Mouse (Mus musculus) adrenal gland, adult 8-10 months (tissue): Measurements from ENCODE around the gene Cenpl. TPM values are rescaled to one million over a fixed set of nuclear protein-coding genes. Genes with fewer than 3 reads are reported as not detected.
A peak's percentile ranks its signal among the peaks of the same experiment; 100 is the strongest.
"Not testable (repeated sequence)": the region's sequence is repeated elsewhere in the genome, so short reads cannot be mapped to it uniquely, and the experiment has no call there.

Source experiments
- DNase-seq: peaks from one replicate; pipeline ENCODE4 v3.0.0; 2022
- total RNA-seq, 4 experiments: library from RNA; stranded (reverse); gene quantifications; 2 replicates each; pipeline ENCODE4 v1.2.4; 2022

The Cenpl gene
- 1 to 10 TPM; 1.7 to 3.6 (median 2.8) TPM for total RNA-seq

GRCm38 (mm10) chr1:161070352-161071271 lies at the start of gene Cenpl, which contains the start of gene Dars2:
Gene Cenpl (plus strand): TSS chr1:161070713.
Gene Dars2 (minus strand): TSS chr1:161070658.
- peak; percentile 96 for DNase-seq

- DNase-seq = no peak
Observed at GRCm38 (mm10) chr1:161025410-161026210, 44.9 kb upstream of the Cenpl start.

DNA sequence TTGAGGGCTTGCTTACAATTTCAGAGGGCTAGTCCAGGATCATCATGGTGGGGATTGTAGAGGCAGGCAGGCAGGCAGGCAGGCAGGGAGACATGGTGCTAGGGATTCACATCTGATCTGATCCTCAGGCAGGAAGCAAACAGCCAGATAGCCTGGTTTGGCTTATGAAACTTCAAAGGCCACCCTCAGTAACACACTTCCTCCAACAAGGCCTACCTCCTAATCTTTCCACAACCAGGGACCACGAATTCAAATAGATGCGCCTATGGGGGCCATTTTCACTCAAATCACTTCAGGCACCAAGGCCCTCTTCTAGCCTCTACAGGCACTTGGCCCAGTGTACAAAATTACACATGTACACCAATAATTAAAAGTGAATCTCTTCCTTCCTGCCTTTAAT lies 43.3 kb upstream of the Cenpl start:
- DNase-seq = no peak

DNA sequence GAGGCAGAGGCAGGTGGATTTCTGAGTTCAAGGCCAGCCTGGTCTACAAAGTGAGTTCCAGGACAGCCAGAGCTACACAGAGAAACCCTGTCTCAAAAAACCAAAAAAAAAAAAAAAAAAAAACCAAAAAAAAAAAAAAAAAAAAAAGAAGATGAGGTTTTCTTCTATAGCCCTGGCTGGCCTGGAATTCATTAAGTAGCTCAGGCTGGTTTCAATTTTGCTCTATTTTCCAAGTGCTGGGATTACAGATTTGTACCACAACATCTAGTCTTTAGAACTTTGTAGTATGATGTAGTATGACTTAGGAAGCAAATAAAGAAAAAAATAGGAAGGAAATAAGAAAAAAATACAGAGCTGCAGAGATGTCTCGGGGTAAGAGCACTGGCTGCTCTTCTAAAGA lies 42.1 kb upstream of the Cenpl start:
- DNase-seq = not testable (repeated sequence)

- DNase-seq = no peak
Observed at GRCm38 (mm10) chr1:161030058-161030457, 40.5 kb upstream of the Cenpl start.

GRCm38 (mm10) chr1:161031881-161032280 lies 38.6 kb upstream of the Cenpl start:
- peak; percentile 24 for DNase-seq

GRCm38 (mm10) chr1:161032345-161032744 lies 38.2 kb upstream of the Cenpl start:
- DNase-seq = peak; percentile 76

GRCm38 (mm10) chr1:161033856-161034434 lies 36.6 kb upstream of the Cenpl start:
- DNase-seq = no peak

DNA sequence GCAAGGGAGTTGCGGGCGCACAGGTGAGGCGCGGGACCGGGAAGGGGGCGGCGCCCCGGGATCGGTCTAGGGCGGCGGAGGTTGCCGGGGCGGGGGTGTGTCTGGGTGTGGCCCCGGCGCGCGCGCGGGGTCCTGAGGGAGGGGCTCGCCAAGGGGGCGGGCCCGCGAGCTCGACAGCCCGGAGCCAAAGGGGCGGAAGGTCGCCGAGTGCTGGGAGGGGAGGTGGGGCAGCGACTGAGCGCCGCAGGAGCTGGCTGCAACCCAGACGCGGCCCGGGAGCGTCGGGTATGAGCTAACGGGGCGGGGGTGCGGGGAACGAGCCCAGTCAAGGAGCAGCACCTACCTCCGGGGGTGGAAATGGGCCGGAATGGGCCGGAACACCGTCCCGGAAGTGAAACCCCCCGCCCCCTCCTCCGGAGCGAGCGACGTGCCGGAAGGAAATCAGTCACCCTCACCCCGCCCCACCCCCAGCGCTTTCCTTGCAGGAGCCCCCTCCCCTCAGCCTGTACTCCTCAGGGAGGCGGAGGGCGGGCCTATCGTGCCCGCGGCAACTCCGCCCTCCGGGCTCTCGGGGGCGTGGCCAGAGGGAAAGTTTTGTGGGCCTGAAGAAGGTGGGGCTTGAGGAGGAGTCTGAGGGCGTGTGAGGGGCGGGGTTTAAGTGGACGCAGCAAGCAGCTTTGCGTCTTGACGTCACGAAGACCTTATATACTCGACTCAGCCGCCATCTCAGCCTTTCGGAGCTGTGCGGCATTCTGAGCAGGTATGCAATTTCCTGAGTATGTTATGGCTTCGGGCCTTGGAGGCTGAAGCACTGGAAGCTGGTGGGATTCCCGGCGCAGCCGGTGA lies 35.9 kb upstream of the Cenpl start, which contains the start of gene Zbtb37:
Zbtb37 (minus strand) TSS at position 415 of the 846 bp plus-strand sequence.
- peak; percentile 98 for DNase-seq

- no peak for DNase-seq
Observed at GRCm38 (mm10) chr1:161035281-161035785, 35.2 kb upstream of the Cenpl start.

DNA sequence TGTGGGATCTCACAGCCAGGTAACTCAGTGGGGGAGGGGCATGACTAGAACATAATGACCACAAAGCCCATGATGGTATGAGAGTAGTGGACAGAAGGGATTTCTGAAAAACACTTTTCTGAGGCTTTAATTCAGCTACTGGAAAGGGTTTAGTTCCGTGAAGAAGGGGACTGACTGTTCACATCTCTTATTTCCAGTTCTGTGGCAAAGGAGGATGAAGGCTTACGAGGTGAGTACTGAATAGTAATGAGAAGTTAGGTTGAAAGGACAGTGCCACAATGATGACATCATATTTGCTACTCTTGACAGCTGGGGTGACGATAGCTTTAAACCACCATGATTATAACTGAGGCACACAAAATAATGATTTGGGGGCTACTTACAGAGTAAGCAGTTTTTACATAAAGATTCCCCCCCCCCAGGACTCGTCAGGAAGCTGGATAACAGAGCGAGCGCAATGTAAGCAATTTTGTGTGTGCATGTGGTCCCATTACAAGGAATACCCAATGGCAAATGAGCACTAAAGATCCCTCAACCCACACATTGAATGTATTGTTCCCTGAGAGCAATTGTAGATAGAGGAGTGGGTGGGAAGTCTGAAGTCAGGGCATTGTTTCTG lies 34.6 kb upstream of the Cenpl start:
- no peak for DNase-seq

DNA sequence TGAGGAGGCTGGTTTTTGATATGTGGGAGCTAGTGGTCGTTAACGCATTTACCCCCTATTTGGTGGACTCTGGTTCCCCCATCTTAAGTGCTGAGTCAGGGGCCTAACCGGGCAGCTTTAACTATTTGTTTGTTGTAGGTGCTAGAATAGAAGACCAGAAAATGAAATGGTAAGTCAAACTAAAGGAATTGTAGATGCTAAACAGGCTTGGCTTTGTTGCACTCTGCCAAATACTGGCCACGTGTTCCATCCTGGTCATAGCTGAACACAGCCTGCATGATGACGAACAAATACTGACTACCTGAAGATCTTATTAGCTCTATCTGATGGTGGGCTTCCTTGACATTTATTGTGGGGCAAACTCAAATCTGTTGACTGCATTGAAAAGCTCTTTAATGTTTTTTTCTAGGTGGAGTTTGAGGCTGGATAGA lies 34.1 kb upstream of the Cenpl start:
- DNase-seq = no peak

DNA sequence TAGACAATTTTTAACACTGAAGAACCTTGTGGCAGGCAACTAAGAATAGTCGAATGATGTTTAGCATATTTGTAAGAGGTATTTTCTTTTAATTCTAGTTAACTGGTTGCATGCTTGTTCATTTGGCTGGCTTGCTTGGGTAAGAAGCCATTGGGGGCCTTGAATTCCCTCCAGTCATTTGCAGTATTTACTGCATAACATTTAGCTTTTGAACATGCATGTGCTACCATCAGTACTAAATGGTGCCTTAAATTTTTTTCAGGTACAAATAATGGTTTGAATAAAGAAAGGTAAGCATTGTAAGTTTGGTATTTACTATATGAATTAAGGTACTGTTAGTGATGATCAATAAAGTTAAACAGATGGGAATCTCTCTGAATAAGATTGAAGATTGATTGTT lies 33.5 kb upstream of the Cenpl start:
- DNase-seq = no peak

GRCm38 (mm10) chr1:161037599-161037998 lies 32.9 kb upstream of the Cenpl start:
- DNase-seq = no peak

DNA sequence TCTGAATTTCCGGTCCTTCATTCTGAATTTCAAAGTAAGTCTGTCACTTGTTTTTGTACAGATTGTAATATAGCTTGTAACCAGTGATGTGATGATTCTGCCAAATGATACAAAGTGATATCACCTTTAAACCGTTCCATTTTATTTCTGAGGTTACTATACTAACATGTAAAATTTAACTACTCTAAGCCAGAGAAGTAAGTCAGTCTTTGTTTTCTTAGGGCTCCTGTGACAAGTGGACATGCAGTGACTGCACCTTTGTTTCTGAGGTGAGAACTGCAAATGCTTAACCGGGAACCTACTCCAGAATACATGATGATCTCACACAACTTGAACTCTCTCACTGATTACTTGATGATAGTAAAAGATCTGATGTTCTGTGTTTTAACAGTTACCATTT lies 32.5 kb upstream of the Cenpl start:
- no peak for DNase-seq

DNA sequence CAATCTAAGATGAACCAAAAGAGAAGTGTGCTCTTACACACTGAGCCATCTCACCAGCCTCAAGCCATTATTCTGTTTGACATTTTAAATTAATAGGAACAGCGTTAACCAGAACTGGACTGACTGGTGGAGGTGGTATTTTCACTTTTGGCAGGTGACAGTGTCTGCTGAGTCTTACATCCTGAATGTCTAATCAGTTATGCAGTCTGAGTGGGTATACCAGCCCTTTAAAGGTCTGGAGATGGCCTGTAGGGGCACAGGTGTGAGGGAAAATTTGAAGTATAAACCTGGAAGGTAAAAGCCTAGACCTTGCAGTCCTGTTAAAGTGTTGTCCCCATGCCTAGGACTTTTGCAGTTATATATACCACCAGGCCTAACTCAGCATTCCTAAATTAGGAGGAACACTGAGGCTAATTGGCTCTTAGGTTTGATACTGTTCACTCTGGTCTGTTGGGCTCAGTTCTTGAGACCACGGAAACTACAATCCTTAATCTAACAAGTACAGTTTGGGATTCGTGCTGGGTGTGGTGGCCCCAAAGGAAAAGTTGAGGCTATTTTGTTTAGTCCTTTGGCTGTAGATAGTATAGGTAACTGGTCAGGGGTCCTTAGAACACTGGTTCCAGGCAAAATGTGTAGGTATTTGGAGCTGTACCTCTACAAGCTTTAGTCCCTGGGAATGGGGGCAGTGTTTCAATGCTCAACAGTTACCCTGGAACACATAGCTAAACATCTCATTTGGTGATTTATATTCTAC lies 31.4 kb upstream of the Cenpl start:
- DNase-seq = no peak

DNA sequence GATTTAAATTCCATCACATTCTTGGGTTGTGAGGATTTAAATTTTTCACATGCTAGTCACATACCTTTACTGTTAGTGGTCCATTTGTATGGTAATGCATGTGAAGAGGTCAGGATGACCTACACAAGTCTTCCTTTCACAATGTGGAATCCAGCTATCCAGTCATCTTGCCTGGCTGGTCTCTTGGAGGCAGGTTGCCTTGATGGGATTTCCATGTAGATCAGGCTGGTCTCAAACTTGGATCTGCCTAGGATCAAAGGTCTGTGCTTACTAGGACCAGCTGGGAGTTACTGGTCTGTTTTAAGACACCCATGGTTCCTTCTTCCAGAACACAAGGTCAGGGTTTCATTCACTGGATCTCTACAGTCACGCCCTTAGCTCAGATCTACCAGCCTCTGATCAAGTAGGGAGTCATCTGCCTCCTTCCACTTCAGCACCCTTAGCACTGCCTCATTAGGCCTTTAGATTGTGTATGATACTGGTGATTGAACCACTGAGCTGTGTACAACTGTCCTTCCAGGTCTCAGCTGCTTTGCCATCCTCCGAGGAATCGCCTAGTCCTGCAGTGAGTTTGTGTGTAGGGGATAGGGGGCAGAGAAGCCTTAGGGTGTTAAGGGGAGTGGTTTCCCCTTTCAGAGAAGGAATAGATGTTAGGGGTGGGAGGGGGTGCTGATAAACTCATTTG lies 30.6 kb upstream of the Cenpl start:
- no peak for DNase-seq

- DNase-seq = no peak
Observed at GRCm38 (mm10) chr1:161040426-161040770, 30.1 kb upstream of the Cenpl start.

DNA sequence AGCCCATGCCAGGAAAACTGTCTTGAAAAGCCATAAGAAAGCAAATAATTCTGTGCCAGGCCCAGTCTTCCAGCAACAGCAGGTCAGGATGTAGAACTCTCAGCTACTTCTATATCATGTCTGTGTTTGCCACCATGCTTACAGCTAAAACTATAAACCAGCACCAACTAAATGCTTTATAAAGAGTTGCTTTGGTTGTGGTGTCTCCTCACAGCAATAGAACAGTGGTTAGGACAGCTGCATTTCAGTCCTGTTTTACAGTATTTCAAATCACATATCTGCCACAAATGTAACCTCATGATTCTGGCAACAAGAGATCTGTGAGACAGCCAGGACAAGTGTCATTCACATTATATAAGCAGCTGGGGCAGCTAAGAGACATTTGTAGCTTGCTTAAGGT lies 29.7 kb upstream of the Cenpl start:
- no peak for DNase-seq
